ENCODE assay signal across 23 mouse cellular contexts in genomic region chr14:78687716-78688115, GRCm38 (mm10). TPM values are rescaled to one million over a fixed set of nuclear protein-coding genes. Genes with fewer than 3 reads are reported as not detected.
DNase-seq lines count a peak whose midpoint lies in the region; ATAC-seq and TF ChIP-seq lines count a peak whose summit lies in the region.
"Had no signal": no experiment of that assay in that cellular context is flagged by ENCODE, and none has a peak within 500 bp of the region (broad histone marks: within the 10 kb centered on the region; RNA-seq: fewer than 3 reads in every experiment).

No protein-coding gene starts in this region.

- no peaks in the 10 kb centered on the region; the same call in 1 of the 2 replicates for H3K36me3 ChIP-seq in heart, adult 2 months (ENCODE audit: control insufficient read depth, insufficient read depth, low read length)
- no peaks in the 10 kb centered on the region for H3K36me3 ChIP-seq in forebrain, embryonic 13.5 days (ENCODE audit: poor library complexity, severe bottlenecking)
- H3K36me3 ChIP-seq: embryonic facial prominence, embryonic 12.5 days; forebrain, embryonic 15.5 days; limb, embryonic 12.5 days; liver, embryonic 13.5 days; midbrain, embryonic 10.5 days had no signal

- peak; percentile 93 for ATAC-seq in activated CD4-positive, CD25-positive, alpha-beta regulatory T cell, adult 4 months
- no peak for ATAC-seq in forebrain, embryonic 13.5 days
- ATAC-seq: forebrain, embryonic 15.5 days; hindbrain, postnatal 0 days; Patski had no signal

- H3K4me1 ChIP-seq in heart, adult 2 months (ENCODE audit: control insufficient read depth, insufficient read depth, low read length): peaks cover 15% of the 10 kb centered on the region
- H3K4me1 ChIP-seq in forebrain, embryonic 13.5 days: no peaks in the 10 kb centered on the region
- H3K4me1 ChIP-seq: embryonic facial prominence, embryonic 12.5 days; forebrain, embryonic 15.5 days had no signal

- DNase-seq in heart, adult 2 months: no peak
- no peak for DNase-seq in heart, postnatal 10 days
- peak; percentile 64 for DNase-seq in CD4-positive, CD25-positive, alpha-beta regulatory T cell, adult 2 months (ENCODE audit: low read depth, low spot score)
- peak; percentile 70 for DNase-seq in lung, postnatal 36 days
- no peak for DNase-seq in thymus, postnatal 25 days
- DNase-seq: adrenal gland, postnatal 14 days; cerebellum, postnatal 10 days; gastrocnemius, postnatal 36 days; kidney, adult 18-20 months; kidney, postnatal 14 days; liver, embryonic 13.5 days; right cerebral cortex, adult 18-20 months had no signal

- intact Hi-C loops in heart, adult 2 months (cut with DNase I): no loop called here
- intact Hi-C loops in heart, postnatal 10 days (cut with DNase I): no loop called here

- no peaks in the 10 kb centered on the region for H3K27me3 ChIP-seq in heart, adult 2 months (ENCODE audit: control insufficient read depth, insufficient read depth, low read length)
- H3K27me3 ChIP-seq in forebrain, embryonic 13.5 days: no peaks in the 10 kb centered on the region
- H3K27me3 ChIP-seq: embryonic facial prominence, embryonic 12.5 days; forebrain, embryonic 15.5 days; limb, embryonic 12.5 days; liver, embryonic 13.5 days; Patski had no signal

- H3K4me2 ChIP-seq in forebrain, embryonic 13.5 days: no peak overlapping the region
- H3K4me2 ChIP-seq: embryonic facial prominence, embryonic 12.5 days; forebrain, embryonic 15.5 days; heart, embryonic 11.5 days; limb, embryonic 12.5 days; liver, embryonic 13.5 days had no signal

- no peaks in the 10 kb centered on the region for H3K79me2 ChIP-seq in heart, adult 2 months (replicated peaks; ENCODE audit: control insufficient read depth, insufficient read depth, low read length)

- WGBS in heart, adult 2 months: 50% methylated on average over 4 of the region's 4 CpGs
- WGBS in forebrain, embryonic 13.5 days: 81% methylated on average over 4 of the region's 4 CpGs

- peak overlapping the region; percentile 45 for H3K27ac ChIP-seq in heart, adult 2 months
- H3K27ac ChIP-seq in forebrain, embryonic 13.5 days: no peak overlapping the region
- H3K27ac ChIP-seq: embryonic facial prominence, embryonic 12.5 days; forebrain, embryonic 15.5 days; hindbrain, postnatal 0 days; limb, embryonic 12.5 days; liver, embryonic 13.5 days; midbrain, embryonic 10.5 days; stomach, postnatal 0 days had no signal

- H3K9ac ChIP-seq in heart, adult 2 months (ENCODE audit: low read depth, low read length): no peak overlapping the region
- H3K9ac ChIP-seq in forebrain, embryonic 13.5 days: no peak overlapping the region
- H3K9ac ChIP-seq: embryonic facial prominence, embryonic 12.5 days; forebrain, embryonic 15.5 days; limb, embryonic 12.5 days; liver, embryonic 13.5 days had no signal

- no peak for TF ChIP-seq POLR2A in heart, adult 2 months (IDR thresholded peaks at IDR 0.05; ENCODE audit: insufficient read depth, low read depth, low read length)

- TF ChIP-seq EP300 in heart, adult 2 months (IDR thresholded peaks at IDR 0.05; ENCODE audit: insufficient read depth, low read depth, low read length): no peak

- no peak overlapping the region for H3K4me3 ChIP-seq in heart, adult 2 months
- no peak overlapping the region for H3K4me3 ChIP-seq in forebrain, embryonic 13.5 days
- H3K4me3 ChIP-seq: embryonic facial prominence, embryonic 12.5 days; erythroblast, embryonic 14.5 days; forebrain, embryonic 15.5 days; limb, embryonic 12.5 days; liver, embryonic 13.5 days; midbrain, embryonic 10.5 days had no signal

- no peak for TF ChIP-seq CTCF in heart, adult 2 months (IDR thresholded peaks at IDR 0.05)

- no peaks in the 10 kb centered on the region for H3K9me3 ChIP-seq in forebrain, embryonic 13.5 days (replicated peaks)
- H3K9me3 ChIP-seq: embryonic facial prominence, embryonic 12.5 days; forebrain, embryonic 15.5 days; limb, embryonic 12.5 days; liver, embryonic 13.5 days; midbrain, embryonic 10.5 days had no signal

RNA-seq across cellular contexts. Expression of gene Dgkh, which starts 44.9 kb away (rescaled TPM):
- 1 to 10 TPM; 6.2 to 6.3 TPM for total RNA-seq in heart, adult 2 months (2021)
- polyA plus RNA-seq in heart, adult 2 months (2012; rRNA removed): 1.1 and 2.1 TPM in 2 replicates
- 10 to 100 TPM; 15.9 to 16.0 TPM for total RNA-seq in heart, postnatal 10 days (2021)
- polyA plus RNA-seq in activated CD4-positive, CD25-positive, alpha-beta regulatory T cell, adult 4 months (2017; shearing (Covaris generic)): 1 to 10 TPM; 1.6 to 2.7 TPM
- 1.2 and 1.4 TPM in 2 replicates for polyA plus RNA-seq in forebrain, embryonic 13.5 days (2015; fragmentation: Nextera tagmentation; extraction: Ambion mirVana)
- polyA plus RNA-seq: erythroblast, embryonic 14.5 days had no signal

Comparison
In these comparisons a context has a peak if more than half of its experiments do, and no peak if none do; other contexts are left out.
1. DNase-seq: peak in CD4-positive, CD25-positive, alpha-beta regulatory T cell, adult 2 months (single experiment) and lung, postnatal 36 days (single experiment); none in heart, adult 2 months (0 of 2), heart, postnatal 10 days (0 of 2) and thymus, postnatal 25 days (single experiment).